Mouse (Mus musculus) layer of hippocampus, adult 11-12 months (tissue): ENCODE results near the gene Gm4884.
"Not testable (repeated sequence)": the region's sequence is repeated elsewhere in the genome, so short reads cannot be mapped to it uniquely, and the experiment has no call there.

Experiments used
- DNase-seq: peaks from one replicate; pipeline ENCODE4 v3.0.0; 2022; ENCODE audit warnings: low spot score

The Gm4884 gene

DNA sequence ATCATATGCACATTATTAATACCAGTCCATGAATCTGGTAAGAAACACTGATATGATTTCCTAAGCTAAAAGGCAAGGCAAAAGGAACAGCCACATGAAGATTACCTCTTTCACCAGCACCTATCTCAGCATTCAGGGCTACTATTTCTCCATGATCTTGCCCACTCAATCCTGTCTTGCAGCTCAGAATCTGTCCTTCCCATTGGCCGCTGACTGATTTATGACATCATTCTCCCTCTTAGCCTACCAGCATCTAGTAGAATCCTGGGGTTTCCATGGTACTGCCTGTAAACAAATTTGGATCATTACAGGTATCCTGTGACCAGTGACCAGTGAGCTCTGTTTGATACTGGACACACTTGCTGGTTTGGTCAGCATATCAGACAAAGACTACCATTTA is at the start of gene Gm4884:
TSS of gene Gm4884 (plus strand) at position 301 of the 400 bp plus-strand sequence.
- not testable (repeated sequence) for DNase-seq

DNA sequence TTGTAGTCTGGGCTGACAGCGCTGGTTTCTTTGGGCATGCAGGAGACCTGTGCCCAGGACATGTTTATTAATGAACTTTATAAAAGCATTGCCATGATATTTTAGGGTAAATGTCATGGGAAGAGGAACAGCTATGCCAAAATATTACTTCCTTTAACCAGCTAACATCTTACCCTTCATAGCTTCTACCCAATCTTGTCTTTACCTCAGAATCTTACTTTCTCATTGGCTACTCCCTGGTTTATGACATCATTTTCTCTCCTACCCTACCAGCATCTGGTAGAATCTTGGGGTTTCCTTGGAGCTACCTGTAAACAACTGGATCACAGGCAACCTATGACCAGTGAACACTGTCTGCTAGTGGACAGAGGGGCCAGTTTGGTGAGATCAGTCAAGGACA is 45.3 kb upstream of the Gm4884 start, which contains the start of gene 4930433I11Rik:
TSS of gene 4930433I11Rik (plus strand) at position 301 of the 400 bp plus-strand sequence.
- DNase-seq, result no peak

DNA sequence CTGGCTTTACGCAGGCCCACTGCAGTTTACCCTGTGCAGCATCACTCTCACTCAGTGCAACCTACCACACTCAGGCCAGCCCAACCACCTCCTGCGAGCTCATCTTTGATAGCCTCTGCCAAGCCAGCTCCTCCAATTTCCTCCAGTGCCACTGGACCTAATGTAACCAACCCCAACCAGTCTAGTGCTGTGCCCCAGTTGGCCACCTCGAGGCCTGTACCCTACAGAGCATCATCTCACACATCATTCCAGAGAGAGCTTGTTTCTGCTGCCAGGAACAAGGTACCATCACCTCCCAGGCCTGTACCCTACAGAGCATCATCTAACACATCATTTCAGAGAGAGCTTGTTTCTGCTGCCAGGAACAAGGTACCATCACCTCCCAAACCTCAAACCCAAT is 11.5 kb downstream of the Gm4884 start:
- not testable (repeated sequence) for DNase-seq
